Comparison of ENCODE assay signal across 8 mouse cellular contexts in the genomic region with DNA sequence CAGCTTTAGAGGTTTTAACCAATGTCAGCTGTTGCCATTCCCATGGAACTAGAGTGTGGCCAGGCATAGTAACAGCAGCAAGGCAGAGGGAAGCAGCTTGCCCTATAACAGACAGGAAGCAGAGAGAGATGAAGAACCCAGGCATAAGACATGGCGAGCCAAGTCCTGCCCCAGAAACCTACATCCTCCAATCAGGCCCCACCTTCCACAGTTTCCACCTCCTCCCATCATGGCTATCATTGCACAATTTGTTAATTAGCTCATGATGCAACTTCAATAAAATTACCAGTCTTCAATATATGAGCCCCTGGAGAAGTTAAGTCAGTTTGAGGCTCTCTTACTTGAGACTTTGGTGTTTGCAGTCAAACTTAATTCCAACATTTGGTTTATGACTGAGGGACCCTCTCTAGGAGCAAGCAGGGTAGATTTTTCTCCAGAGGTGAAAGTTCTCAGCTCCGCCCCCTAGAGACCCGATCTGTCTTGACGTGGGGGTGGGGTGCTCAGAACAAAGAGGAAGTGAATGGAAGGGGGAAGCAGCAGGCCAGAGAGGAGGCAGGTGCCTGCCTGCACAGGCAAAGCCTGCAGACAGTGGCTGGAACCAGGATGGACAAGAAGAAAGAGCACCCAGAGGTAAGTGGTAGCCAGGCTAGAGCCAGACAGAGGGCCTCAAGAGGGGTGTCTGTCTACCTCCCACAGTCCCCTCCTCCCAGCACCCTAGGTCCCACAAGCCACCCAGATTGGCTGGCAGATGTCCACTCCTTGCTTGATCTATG. TPM values are rescaled to one million over a fixed set of nuclear protein-coding genes. Genes with fewer than 3 reads are reported as not detected.
DNase-seq lines count a peak whose midpoint lies in the region; ATAC-seq lines count a peak whose summit lies in the region.

Gene Pld4, plus strand, starts transcription at position 502 of the 773 bp plus-strand sequence.

- no peak for ATAC-seq in liver, embryonic 16.5 days (ENCODE audit: low read depth)
- ATAC-seq in forebrain, embryonic 16.5 days, result no peak
- ATAC-seq in forebrain, embryonic 15.5 days (replicated peaks), result no peak

- WGBS in liver, embryonic 16.5 days (ENCODE audit: insufficient replicate concordance), result 21% methylated on average over 4 of the region's 4 CpGs
- WGBS in forebrain, embryonic 16.5 days, result 45% methylated on average over 4 of the region's 4 CpGs
- WGBS in forebrain, embryonic 15.5 days, result 41% methylated on average over 4 of the region's 4 CpGs

- H3K9ac ChIP-seq in liver, embryonic 16.5 days (ENCODE audit: low read depth, low read length), result no peak within 1 kb of the TSS
- H3K9ac ChIP-seq in forebrain, embryonic 16.5 days (replicated peaks; ENCODE audit: low read depth, low read length), result no peak within 1 kb of the TSS
- H3K9ac ChIP-seq in forebrain, embryonic 15.5 days (replicated peaks), result no peak within 1 kb of the TSS

- H3K9me3 ChIP-seq in liver, embryonic 16.5 days (replicated peaks; ENCODE audit: control insufficient read depth, low read length), result no peaks in the 10 kb centered on the region
- H3K9me3 ChIP-seq in forebrain, embryonic 16.5 days (ENCODE audit: control insufficient read depth, low read length), result no peaks in the 10 kb centered on the region
- H3K9me3 ChIP-seq in forebrain, embryonic 15.5 days, result no peaks in the 10 kb centered on the region

- peak; percentile 4 for DNase-seq in gastrocnemius, postnatal 25 days
- DNase-seq in gastrocnemius, postnatal 14 days, result no peak
- peak; percentile 5 for DNase-seq in urinary bladder, postnatal 10 days (ENCODE audit: low spot score)
- no peak for DNase-seq in urinary bladder, adult 18-20 months (ENCODE audit: low spot score in 2 of 2)
- DNase-seq in thymus, postnatal 25 days, result peak; percentile 45

- no peaks in the 10 kb centered on the region for H3K27me3 ChIP-seq in liver, embryonic 16.5 days (ENCODE audit: control insufficient read depth, insufficient read depth, low read depth, low read length)
- H3K27me3 ChIP-seq in forebrain, embryonic 16.5 days (replicated peaks; ENCODE audit: control insufficient read depth, insufficient read depth, low read length), result no peaks in the 10 kb centered on the region
- H3K27me3 ChIP-seq in forebrain, embryonic 15.5 days, result no peaks in the 10 kb centered on the region

- peak within 1 kb of the TSS; percentile 41 for H3K27ac ChIP-seq in liver, embryonic 16.5 days (ENCODE audit: low read length)
- H3K27ac ChIP-seq in forebrain, embryonic 16.5 days (ENCODE audit: low read length), result no peak within 1 kb of the TSS
- no peak within 1 kb of the TSS for H3K27ac ChIP-seq in forebrain, embryonic 15.5 days (replicated peaks)

- intact Hi-C loops in gastrocnemius, postnatal 14 days (cut with DNase I; ENCODE audit: low total_unique reads), result no loop called here

- peak within 1 kb of the TSS; percentile 26 for H3K4me3 ChIP-seq in liver, embryonic 16.5 days (ENCODE audit: low read depth, low read length)
- H3K4me3 ChIP-seq in forebrain, embryonic 16.5 days (replicated peaks; ENCODE audit: low read length), result no peak within 1 kb of the TSS
- no peak within 1 kb of the TSS for H3K4me3 ChIP-seq in forebrain, embryonic 15.5 days

- H3K36me3 ChIP-seq in liver, embryonic 16.5 days (ENCODE audit: control insufficient read depth, insufficient read depth), result no peaks in the 10 kb centered on the region
- no peaks in the 10 kb centered on the region for H3K36me3 ChIP-seq in forebrain, embryonic 16.5 days (ENCODE audit: control insufficient read depth, insufficient read depth)
- H3K36me3 ChIP-seq in forebrain, embryonic 15.5 days, result no peaks in the 10 kb centered on the region

- no peak within 1 kb of the TSS for H3K4me2 ChIP-seq in liver, embryonic 16.5 days (ENCODE audit: low read depth, low read length)
- H3K4me2 ChIP-seq in forebrain, embryonic 16.5 days (ENCODE audit: low read length), result no peak within 1 kb of the TSS
- no peak within 1 kb of the TSS for H3K4me2 ChIP-seq in forebrain, embryonic 15.5 days (replicated peaks)

- peaks cover 3% of the 10 kb centered on the region; the same call in 1 of the 2 replicates for H3K4me1 ChIP-seq in liver, embryonic 16.5 days (ENCODE audit: control insufficient read depth, low read depth, low read length)
- H3K4me1 ChIP-seq in forebrain, embryonic 16.5 days (replicated peaks; ENCODE audit: control insufficient read depth, insufficient read depth, low read length), result no peaks in the 10 kb centered on the region
- no peaks in the 10 kb centered on the region for H3K4me1 ChIP-seq in forebrain, embryonic 15.5 days

RNA-seq across cellular contexts. Expression of gene Pld4, which starts in this region (rescaled TPM):
- total RNA-seq in gastrocnemius, postnatal 25 days (2021), result 1 to 10 TPM; 3.5 to 3.9 TPM
- 1 to 10 TPM; 3.2 to 4.1 TPM for total RNA-seq in gastrocnemius, postnatal 14 days (2021)
- 19.4 and 20.3 TPM in 2 replicates for polyA plus RNA-seq in liver, embryonic 16.5 days (2015; fragmentation: Nextera tagmentation; extraction: Ambion mirVana)
- polyA plus RNA-seq in forebrain, embryonic 16.5 days (2015; fragmentation: Nextera tagmentation; extraction: Ambion mirVana), result 4.0 and 5.3 TPM in 2 replicates
- polyA plus RNA-seq in forebrain, embryonic 15.5 days (2015; fragmentation: Nextera tagmentation; extraction: Ambion mirVana), result 5.3 and 6.2 TPM in 2 replicates

Comparison
In these comparisons a context has a peak if more than half of its experiments do, and no peak if none do; other contexts are left out.
1. DNase-seq: peak in gastrocnemius, postnatal 25 days (single experiment), urinary bladder, postnatal 10 days (single experiment) and thymus, postnatal 25 days (single experiment); none in gastrocnemius, postnatal 14 days (single experiment) and urinary bladder, adult 18-20 months (0 of 2).